Mouse (Mus musculus) v-Abl transformed pro-B cells (cell line): ENCODE data around the gene Srebf1.

ENCODE experiments used
- in situ Hi-C, 2 experiments: fragments of 400-800 bp; cut with MboI; formaldehyde crosslinking; loops; one replicate each; pipeline ENCODE4 v1.15.1; 2025; ENCODE audit not compliant: unreplicated experiment in 2 of 2

Gene Srebf1

DNA sequence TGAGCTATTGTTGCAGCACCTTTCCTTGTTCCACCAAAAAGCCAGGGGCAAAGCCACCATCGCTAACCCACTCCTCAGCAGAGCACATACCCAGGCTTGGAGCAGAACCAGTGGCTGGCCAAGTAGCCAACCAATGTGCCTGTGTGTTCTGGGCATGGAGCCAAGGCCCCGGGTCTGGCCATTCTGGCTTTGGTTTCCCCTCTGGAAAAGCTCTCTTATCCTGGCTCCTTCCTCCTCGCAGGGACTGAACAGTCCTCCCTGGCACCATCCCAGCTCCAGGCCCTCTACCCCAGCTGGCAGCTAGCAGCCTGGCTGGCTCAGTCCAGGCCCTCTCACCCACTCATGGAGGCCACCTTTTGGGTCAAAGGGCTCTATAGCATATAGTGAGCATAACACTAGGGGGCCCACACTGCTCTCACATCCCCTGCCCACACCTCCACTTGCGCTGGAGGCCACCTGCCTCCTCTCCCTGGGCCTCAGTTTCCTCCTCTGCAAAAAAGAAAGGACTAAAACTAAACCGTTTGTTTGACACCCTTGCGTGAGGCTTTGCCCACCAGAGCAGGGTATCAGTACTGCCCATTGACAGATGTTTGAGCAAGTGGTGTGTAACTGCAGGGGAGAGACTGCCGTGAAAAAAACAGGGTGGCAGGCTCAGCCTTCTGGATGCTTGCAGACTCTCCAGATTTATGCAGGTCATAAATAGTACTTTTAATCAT, 13.0 kb downstream of the Srebf1 start:
- in situ Hi-C loops: loop anchor here in 1 of 2 experiments (10.0 kb wide), 1 partner anchor 335 kb away; no protein-coding TSS in a partner anchor

DNA sequence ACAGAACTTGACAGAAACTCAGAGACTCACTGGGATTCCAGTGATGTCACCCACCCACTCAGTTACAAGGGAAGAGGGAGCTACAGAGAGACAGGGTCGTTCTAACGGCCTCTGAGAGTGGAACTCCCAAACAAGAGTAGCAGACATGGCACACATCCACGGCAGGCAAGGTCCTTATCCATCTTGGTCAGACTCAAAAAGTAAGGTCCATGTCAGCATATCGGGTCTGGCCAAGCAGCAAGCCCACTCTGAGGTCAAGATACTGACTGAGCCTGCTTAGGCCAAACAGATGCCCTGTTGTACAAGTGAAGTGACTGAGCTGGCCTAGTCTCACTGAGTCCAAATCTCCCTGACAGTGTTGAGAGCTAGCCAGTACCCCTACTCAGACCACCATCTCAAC, 13.7 kb downstream of the Srebf1 start:
- in situ Hi-C loops: loop anchor here in 1 of 2 experiments (10.0 kb wide), 1 partner anchor 334 kb away; no protein-coding TSS in a partner anchor

GRCm38 (mm10) chr11:60208201-60208600, 14.2 kb downstream of the Srebf1 start:
- in situ Hi-C loops: loop anchor here in 1 of 2 experiments (10.0 kb wide), 1 partner anchor 333 kb away; no protein-coding TSS in a partner anchor

- in situ Hi-C loops: loop anchor here in 1 of 2 experiments (10.0 kb wide), 1 partner anchor 331 kb away; no protein-coding TSS in a partner anchor
Measured at GRCm38 (mm10) chr11:60206207-60206606, 16.2 kb downstream of the Srebf1 start.

GRCm38 (mm10) chr11:60205026-60205425, 17.4 kb downstream of the Srebf1 start:
- in situ Hi-C loops: loop anchor here in 1 of 2 experiments (10.0 kb wide), 1 partner anchor 330 kb away; no protein-coding TSS in a partner anchor

DNA sequence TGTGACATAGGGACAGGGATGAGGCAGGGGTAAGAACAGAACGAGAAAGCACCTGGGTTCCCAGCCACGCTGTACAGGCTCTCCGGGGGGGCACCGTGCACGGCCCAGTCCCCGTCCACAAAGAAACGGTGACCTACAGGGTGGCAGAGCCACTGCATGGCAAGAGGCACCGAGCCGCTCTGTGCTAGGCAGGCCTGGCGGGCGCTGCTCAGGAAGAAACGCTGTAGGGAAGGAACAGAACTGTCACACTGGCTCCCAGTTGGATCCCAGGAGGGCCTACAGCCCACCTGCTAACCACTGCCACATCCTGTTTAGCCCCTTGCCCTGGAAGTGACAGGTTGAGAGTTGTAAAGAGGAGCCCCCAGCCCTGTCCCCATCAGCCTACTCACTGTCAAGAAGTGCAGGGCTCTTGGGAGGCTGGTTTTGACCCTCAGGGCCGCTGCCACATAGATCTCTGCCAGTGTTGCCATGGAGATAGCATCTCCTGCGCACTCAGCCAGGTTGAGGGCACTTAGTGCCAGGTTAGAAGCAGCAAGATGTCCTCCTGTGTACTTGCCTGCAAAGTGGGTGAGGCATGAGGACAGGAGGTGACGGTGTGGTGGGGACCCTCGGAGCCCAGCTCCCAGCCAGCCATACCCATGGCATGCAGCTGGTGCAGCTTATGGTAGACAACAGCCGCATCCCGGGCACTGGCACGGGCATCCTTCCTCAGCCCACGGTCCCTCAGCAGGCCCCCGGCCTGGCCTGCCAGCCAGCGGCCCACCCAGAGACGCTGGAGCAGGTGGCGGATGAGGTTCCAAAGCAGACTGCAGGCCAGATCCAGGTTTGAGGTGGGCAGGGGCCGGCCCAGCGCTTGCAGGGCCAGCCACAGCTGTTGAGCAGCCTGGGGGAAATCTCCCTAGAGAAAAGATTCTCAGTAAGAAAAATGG, 19.4 kb downstream of the Srebf1 start:
- in situ Hi-C loops: loop anchor here in 1 of 2 experiments (10.0 kb wide), 1 partner anchor 328 kb away; no protein-coding TSS in a partner anchor

DNA sequence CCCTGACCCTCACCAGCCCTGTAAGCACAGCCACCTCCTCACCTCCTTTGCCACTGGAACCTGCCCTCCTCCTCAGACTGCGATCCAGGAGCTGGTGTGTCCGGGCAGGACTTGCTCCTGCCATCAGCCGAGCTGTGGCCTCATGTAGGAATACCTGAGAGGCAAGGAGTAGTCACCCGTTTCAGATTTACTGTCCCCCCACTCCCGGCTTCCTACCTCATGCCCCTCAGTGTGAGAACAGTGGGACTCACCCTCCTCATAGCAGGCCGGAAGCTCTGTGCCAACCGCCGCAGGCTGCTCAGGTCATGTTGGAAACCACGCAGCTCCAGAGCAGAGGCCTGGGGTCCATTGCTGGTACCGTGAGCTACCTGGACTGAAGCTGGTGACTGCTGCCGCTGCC, 22.0 kb downstream of the Srebf1 start:
- in situ Hi-C loops: loop anchor here in 1 of 2 experiments (10.0 kb wide), 1 partner anchor 326 kb away; no protein-coding TSS in a partner anchor

- in situ Hi-C loops: loop anchor here (5.0 to 10.0 kb wide), 6 partner anchors 88 to 325 kb away; partner anchors contain the start of genes Atpaf2 (in 1 of the 2), Gid4 (in 1 of the 2) and Rai1 (in 1 of the 2)
Measured at GRCm38 (mm10) chr11:60199702-60200184, 22.6 kb downstream of the Srebf1 start.

GRCm38 (mm10) chr11:60198651-60199050, 23.7 kb downstream of the Srebf1 start:
- in situ Hi-C loops: loop anchor here (5.0 to 10.0 kb wide), 5 partner anchors 89 to 216 kb away; partner anchors contain the start of genes Atpaf2 (in 1 of the 2), Gid4 (in 1 of the 2) and Rai1 (in 1 of the 2)

GRCm38 (mm10) chr11:60197998-60198619, 24.3 kb downstream of the Srebf1 start:
- in situ Hi-C loops: loop anchor here (5.0 to 10.0 kb wide), 5 partner anchors 89 to 217 kb away; partner anchors contain the start of genes Atpaf2 (in 1 of the 2), Gid4 (in 1 of the 2) and Rai1 (in 1 of the 2)

DNA sequence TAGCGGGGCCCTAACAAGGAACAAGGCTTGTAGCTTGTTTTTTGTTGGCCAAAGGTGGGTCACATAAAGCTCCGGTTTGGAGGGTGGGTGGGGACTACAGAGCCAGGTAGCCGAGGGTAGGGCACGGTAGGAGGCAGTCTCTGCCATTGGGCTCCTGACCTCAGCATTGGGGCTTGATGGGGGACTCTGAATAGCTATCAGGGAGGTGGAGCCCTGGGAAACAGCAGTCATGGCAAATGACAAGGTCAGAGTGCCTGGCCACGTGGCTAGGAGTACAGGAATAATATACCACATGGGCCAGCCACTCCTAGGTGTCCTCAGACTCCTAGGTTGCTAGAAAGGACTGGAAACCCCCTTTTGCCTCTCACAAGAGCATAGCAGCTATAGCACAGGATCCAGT, 26.0 kb downstream of the Srebf1 start:
- in situ Hi-C loops: loop anchor here (5.0 to 10.0 kb wide), 5 partner anchors 89 to 218 kb away; partner anchors contain the start of genes Atpaf2 (in 1 of the 2), Gid4 (in 1 of the 2) and Rai1 (in 1 of the 2)

DNA sequence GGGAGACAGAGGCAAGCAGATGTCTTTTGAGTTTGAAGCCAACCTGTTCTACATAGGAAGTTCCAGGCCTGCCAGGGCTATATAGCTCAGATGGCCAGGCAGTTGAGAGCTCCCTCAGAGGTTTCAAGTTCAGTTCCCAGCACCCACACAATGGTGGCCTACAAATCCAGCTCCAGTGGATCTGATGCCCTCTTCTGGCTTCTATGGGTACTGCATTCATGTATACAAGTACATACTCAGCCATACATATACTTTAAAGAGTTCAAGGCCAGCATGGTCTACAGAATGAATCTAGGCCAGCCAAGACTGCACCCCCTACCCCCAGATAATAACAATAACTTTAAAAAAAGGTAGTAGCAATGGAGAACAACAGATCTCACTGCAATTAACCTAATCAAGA, 27.3 kb downstream of the Srebf1 start:
- in situ Hi-C loops: loop anchor here (5.0 to 10.0 kb wide), 5 partner anchors 88 to 220 kb away; partner anchors contain the start of genes Atpaf2 (in 1 of the 2), Gid4 (in 1 of the 2) and Rai1 (in 1 of the 2)

DNA sequence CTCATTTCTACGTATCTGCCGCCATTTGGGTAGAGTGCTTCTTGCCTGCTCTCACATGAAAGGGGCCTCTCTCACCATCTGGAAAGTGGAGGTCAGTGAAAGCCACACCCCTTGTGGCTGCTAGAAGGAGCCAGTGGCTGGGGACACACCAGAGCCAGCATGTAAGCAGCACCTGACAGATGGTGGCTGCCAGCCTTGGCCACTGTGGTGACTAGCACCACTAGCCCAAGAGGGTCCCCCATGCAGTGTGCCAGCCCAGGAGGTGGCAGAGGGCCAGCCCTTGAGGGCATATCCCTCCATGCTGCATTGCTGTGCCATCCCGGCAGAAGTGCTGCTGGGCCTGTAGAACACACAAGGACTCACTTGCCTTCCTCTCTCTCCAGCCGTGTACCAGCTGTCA, 28.8 kb downstream of the Srebf1 start:
- in situ Hi-C loops: loop anchor here in 1 of 2 experiments (10.0 kb wide), 1 partner anchor 221 kb away; the partner anchor contains the start of genes Atpaf2 and Gid4

GRCm38 (mm10) chr11:60192534-60192933, 29.8 kb downstream of the Srebf1 start:
- in situ Hi-C loops: loop anchor here in 1 of 2 experiments (10.0 kb wide), 1 partner anchor 222 kb away; the partner anchor contains the start of genes Atpaf2 and Gid4

GRCm38 (mm10) chr11:60190055-60190641, 32.2 kb downstream of the Srebf1 start:
- in situ Hi-C loops: loop anchor here in 1 of 2 experiments (10.0 kb wide), 1 partner anchor 225 kb away; the partner anchor contains the start of genes Atpaf2 and Gid4

DNA sequence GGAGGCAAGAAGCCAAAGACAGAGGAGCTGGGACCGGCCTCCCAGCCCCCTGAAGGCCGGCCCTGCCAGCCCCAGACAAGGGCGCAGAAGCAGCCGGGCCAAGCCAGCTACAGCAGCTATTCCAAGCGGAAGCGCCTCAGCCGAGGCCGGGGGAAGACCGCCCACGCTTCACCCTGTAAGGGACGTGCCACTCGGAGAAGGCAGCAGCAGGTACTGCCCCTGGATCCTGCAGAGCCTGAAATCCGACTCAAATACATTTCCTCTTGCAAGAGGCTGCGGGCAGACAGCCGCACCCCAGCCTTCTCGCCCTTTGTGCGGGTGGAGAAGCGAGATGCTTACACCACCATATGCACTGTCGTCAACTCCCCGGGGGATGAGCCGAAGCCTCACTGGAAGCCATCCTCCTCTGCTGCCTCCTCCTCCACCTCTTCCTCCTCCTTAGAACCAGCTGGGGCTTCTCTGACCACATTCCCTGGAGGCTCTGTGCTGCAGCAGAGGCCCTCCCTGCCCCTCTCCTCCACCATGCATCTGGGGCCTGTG, 32.8 kb downstream of the Srebf1 start:
- in situ Hi-C loops: loop anchor here in 1 of 2 experiments (10.0 kb wide), 1 partner anchor 225 kb away; the partner anchor contains the start of genes Atpaf2 and Gid4

- in situ Hi-C loops: no loop called here
Measured at GRCm38 (mm10) chr11:60188275-60188853, 34.0 kb downstream of the Srebf1 start.

- in situ Hi-C loops: no loop called here
Measured at GRCm38 (mm10) chr11:60187070-60187469, 35.3 kb downstream of the Srebf1 start.
